In the genomic region with DNA sequence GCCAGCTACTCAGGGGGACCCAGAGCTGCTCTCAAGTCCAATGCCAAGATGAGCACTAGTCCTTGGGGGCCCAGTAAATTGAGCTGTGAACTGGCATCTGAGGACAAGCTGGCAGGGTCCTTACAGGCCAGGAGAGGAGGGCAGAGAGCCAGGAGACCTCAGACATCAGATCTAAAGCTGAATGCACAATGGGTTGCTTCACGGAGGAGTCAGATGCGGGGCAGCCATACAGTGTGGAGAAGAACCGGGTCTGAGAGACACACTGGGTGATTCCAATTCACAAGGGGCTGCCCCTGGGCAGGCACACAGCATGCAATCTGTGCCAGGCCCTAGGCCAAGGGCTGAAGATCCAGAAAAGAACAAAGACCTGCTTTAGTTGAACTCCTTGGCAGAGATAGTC, we compare ENCODE assay signal across 9 mouse cellular contexts. TPM values are rescaled to one million over a fixed set of nuclear protein-coding genes. Genes with fewer than 3 reads are reported as not detected.
A peak's percentile ranks its signal among the peaks of the same experiment; 100 is the strongest.
DNase-seq lines count a peak whose midpoint lies in the region; ATAC-seq lines count a peak whose summit lies in the region.
"Had no signal": no experiment of that assay in that cellular context is flagged by ENCODE, and none has a peak within 500 bp of the region (broad histone marks: within the 10 kb centered on the region; RNA-seq: fewer than 3 reads in every experiment).

No protein-coding gene starts in this region.

- no peaks in the 10 kb centered on the region for H3K9me3 ChIP-seq in hindbrain, embryonic 13.5 days
- no peaks in the 10 kb centered on the region for H3K9me3 ChIP-seq in hindbrain, embryonic 11.5 days (ENCODE audit: control insufficient read depth, low read length)
- H3K9me3 ChIP-seq in heart, embryonic 16.5 days (replicated peaks; ENCODE audit: control insufficient read depth, low read length): no peaks in the 10 kb centered on the region
- H3K9me3 ChIP-seq: G1E; intestine, embryonic 15.5 days had no signal

- peak overlapping the region; percentile 79 for H3K27ac ChIP-seq in hindbrain, embryonic 13.5 days
- H3K27ac ChIP-seq in hindbrain, embryonic 11.5 days (ENCODE audit: low read depth, low read length): no peak overlapping the region
- peak overlapping the region; percentile 87 for H3K27ac ChIP-seq in heart, embryonic 16.5 days (ENCODE audit: low read length)

- DNase-seq in hindbrain, embryonic 11.5 days (ENCODE audit: low spot score): no peak
- DNase-seq in right cerebral cortex, postnatal 10 days (ENCODE audit: low spot score in 2 of 2): peak; percentile 79 to 85
- DNase-seq in right cerebral cortex, postnatal 14 days: no peak
- peak; percentile 50 for DNase-seq in testis, postnatal 14 days (ENCODE audit: low spot score)
- no peak for DNase-seq in spleen, adult 12 weeks (ENCODE audit: low spot score)

- 57% methylated on average over 3 of the region's 3 CpGs for WGBS in hindbrain, embryonic 13.5 days
- WGBS in hindbrain, embryonic 11.5 days: 86% methylated on average over 3 of the region's 3 CpGs
- 54% methylated on average over 3 of the region's 3 CpGs for WGBS in heart, embryonic 16.5 days

- no peak overlapping the region for H3K9ac ChIP-seq in hindbrain, embryonic 13.5 days
- no peak overlapping the region for H3K9ac ChIP-seq in hindbrain, embryonic 11.5 days (ENCODE audit: low read depth, low read length)
- H3K9ac ChIP-seq in heart, embryonic 16.5 days (ENCODE audit: low read length): peak overlapping the region; percentile 42
- H3K9ac ChIP-seq: intestine, embryonic 15.5 days had no signal

- no peaks in the 10 kb centered on the region for H3K27me3 ChIP-seq in hindbrain, embryonic 13.5 days
- H3K27me3 ChIP-seq in hindbrain, embryonic 11.5 days (ENCODE audit: control insufficient read depth, insufficient read depth, low read length): no peaks in the 10 kb centered on the region
- H3K27me3 ChIP-seq in heart, embryonic 16.5 days (ENCODE audit: control insufficient read depth, insufficient read depth, low read length): no peaks in the 10 kb centered on the region
- H3K27me3 ChIP-seq: intestine, embryonic 15.5 days had no signal

- H3K4me2 ChIP-seq in hindbrain, embryonic 13.5 days: no peak overlapping the region
- no peak overlapping the region for H3K4me2 ChIP-seq in hindbrain, embryonic 11.5 days (replicated peaks; ENCODE audit: low read depth, low read length)
- 0 out of 2 replicates have a peak overlapping the region, but pooled peaks have one; percentile 11 for H3K4me2 ChIP-seq in heart, embryonic 16.5 days (ENCODE audit: low read depth, low read length)
- H3K4me2 ChIP-seq: intestine, embryonic 15.5 days had no signal

- peaks cover 10% of the 10 kb centered on the region for H3K36me3 ChIP-seq in hindbrain, embryonic 13.5 days
- H3K36me3 ChIP-seq in hindbrain, embryonic 11.5 days (ENCODE audit: control insufficient read depth, insufficient read depth, low read length): no peaks in the 10 kb centered on the region
- H3K36me3 ChIP-seq in heart, embryonic 16.5 days (ENCODE audit: control insufficient read depth, insufficient read depth): peaks cover 56% of the 10 kb centered on the region
- H3K36me3 ChIP-seq: G1E had no signal

- ATAC-seq in hindbrain, embryonic 13.5 days (ENCODE audit: low FRiP score): peak; percentile 73; the same call in 1 of the 2 replicates
- ATAC-seq in hindbrain, embryonic 11.5 days (ENCODE audit: low FRiP score): no peak
- no peak for ATAC-seq in heart, embryonic 16.5 days (replicated peaks; ENCODE audit: extremely low read depth, insufficient read depth, low FRiP score)
- ATAC-seq: intestine, embryonic 15.5 days had no signal

- peaks cover 29% of the 10 kb centered on the region for H3K4me1 ChIP-seq in hindbrain, embryonic 13.5 days (replicated peaks)
- no peaks in the 10 kb centered on the region; the same call in 1 of the 2 replicates for H3K4me1 ChIP-seq in hindbrain, embryonic 11.5 days (replicated peaks; ENCODE audit: control insufficient read depth, insufficient read depth, low read length)
- H3K4me1 ChIP-seq in heart, embryonic 16.5 days (ENCODE audit: control insufficient read depth, insufficient read depth, low read length): peaks cover 54% of the 10 kb centered on the region

- no peak overlapping the region for H3K4me3 ChIP-seq in hindbrain, embryonic 13.5 days
- H3K4me3 ChIP-seq in hindbrain, embryonic 11.5 days (ENCODE audit: low read depth, low read length): no peak overlapping the region
- no peak overlapping the region for H3K4me3 ChIP-seq in heart, embryonic 16.5 days (ENCODE audit: low read length)
- H3K4me3 ChIP-seq: intestine, embryonic 15.5 days had no signal

RNA-seq across cellular contexts. Expression of gene Anxa6, which starts 18.0 kb away (rescaled TPM):
- polyA plus RNA-seq in hindbrain, embryonic 13.5 days (2015; fragmentation: Nextera tagmentation; extraction: Ambion mirVana): 59.3 and 61.1 TPM in 2 replicates
- 90.2 and 91.6 TPM in 2 replicates for polyA plus RNA-seq in hindbrain, embryonic 11.5 days (2014; fragmentation: Nextera tagmentation; extraction: Ambion mirVana)
- 340 and 364 TPM in 2 replicates for polyA plus RNA-seq in heart, embryonic 16.5 days (2015; fragmentation: Nextera tagmentation; extraction: Ambion mirVana)

RNA-seq across cellular contexts. Expression of gene Tnip1, which starts 52.5 kb away (rescaled TPM):
- 19.3 TPM in 2 replicates for polyA plus RNA-seq in hindbrain, embryonic 13.5 days (2015; fragmentation: Nextera tagmentation; extraction: Ambion mirVana)
- 9.8 and 10.3 TPM in 2 replicates for polyA plus RNA-seq in hindbrain, embryonic 11.5 days (2014; fragmentation: Nextera tagmentation; extraction: Ambion mirVana)
- polyA plus RNA-seq in heart, embryonic 16.5 days (2015; fragmentation: Nextera tagmentation; extraction: Ambion mirVana): 20.0 and 24.7 TPM in 2 replicates

Comparison
In these comparisons a context has a peak if more than half of its experiments do, and no peak if none do; other contexts are left out.
1. DNase-seq: peak in right cerebral cortex, postnatal 10 days (2 of 2) and testis, postnatal 14 days (single experiment); none in hindbrain, embryonic 11.5 days (single experiment), right cerebral cortex, postnatal 14 days (single experiment) and spleen, adult 12 weeks (single experiment).